Mouse (Mus musculus): ENCODE data around the gene Thoc6.

The Thoc6 gene

GRCm38 (mm10) chr17:23677236-23677679 lies 3.6 kb upstream of the Thoc6 start, which contains the start of gene Tnfrsf12a:
Tnfrsf12a (minus strand) TSS chr17:23677468.
- peak; percentile 74 for DNase-seq (ENCODE audit: low spot score)

GRCm38 (mm10) chr17:23676473-23677031 lies 2.9 kb upstream of the Thoc6 start:
- no peak for DNase-seq (ENCODE audit: low spot score)

GRCm38 (mm10) chr17:23675564-23676281 lies 2.0 kb upstream of the Thoc6 start:
- DNase-seq (ENCODE audit: low spot score), result peak; percentile 56

DNA sequence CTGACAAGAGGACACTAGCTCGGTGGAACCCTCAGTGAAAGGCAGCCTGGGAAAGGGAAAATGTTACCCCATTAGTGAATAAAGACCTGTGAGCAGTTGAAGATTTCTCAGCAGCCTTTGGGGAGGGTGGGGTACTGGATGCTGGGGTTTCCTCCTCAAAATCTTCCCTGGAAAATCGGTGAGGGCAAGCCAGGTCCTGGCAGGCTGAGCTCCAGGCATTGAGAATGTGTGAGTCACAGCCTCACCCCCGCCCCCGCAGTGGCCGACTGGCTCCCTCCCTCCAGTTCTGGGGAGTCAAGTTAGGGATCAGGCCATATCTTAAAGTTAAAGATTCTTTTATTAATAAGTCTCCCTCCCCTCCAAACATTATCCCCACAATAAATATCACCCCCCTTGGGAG lies 1.4 kb upstream of the Thoc6 start:
- no peak for DNase-seq (ENCODE audit: low spot score)

- DNase-seq (ENCODE audit: low spot score), result no peak
These were observed 730 bp upstream of the Thoc6 start for GRCm38 (mm10) chr17:23674271-23674952.

DNA sequence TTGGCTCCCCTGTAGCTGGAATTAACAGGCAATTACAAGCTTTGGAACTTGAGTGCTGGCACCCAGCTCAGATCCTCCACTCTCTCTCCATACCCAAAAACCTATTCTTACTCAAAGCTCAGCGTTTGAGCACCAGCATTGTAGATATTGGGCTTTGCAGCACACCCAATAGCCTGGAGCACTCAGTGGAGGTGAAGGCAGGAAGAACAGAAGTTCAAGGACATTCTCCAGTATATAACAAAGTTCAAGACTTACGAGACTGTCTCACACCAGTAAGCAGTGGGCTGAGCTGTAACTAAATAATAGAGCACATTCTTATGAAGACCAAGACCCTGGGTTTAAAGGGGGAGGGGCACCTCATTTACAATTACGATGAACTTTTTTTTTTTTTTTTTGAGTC lies 921 bp downstream of the Thoc6 start:
- no peak for DNase-seq (ENCODE audit: low spot score)

- DNase-seq (ENCODE audit: low spot score), result no peak
These were observed 2.2 kb downstream of the Thoc6 start for GRCm38 (mm10) chr17:23671519-23671918.

DNA sequence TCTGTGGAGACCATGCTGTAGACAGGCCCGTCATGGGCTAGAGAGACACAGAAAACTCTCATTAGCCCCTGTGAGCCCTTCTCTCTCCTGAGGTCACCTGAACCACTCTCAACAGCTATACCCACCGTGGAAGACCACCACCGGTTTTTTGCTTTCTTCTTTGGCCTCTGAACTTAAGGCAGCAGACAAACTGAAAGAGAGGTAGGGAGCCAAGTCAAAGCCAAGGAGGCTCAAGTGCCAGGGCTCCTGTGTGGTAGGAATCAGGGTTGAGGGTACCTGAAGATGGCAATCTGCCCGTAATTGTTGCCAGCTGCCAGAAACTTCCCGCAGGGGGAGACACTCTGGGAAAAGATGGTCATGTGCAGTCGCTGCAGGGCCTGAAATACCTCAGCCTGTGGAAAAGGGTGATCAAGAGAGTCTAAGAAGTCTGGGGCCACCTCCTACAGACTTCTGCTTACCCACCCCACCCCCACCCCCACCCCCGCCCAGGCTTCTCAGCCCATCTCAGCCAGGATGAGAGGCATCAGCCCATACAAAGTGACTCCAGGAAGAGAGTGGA lies 3.1 kb downstream of the Thoc6 start:
- no peak for DNase-seq (ENCODE audit: low spot score)

DNA sequence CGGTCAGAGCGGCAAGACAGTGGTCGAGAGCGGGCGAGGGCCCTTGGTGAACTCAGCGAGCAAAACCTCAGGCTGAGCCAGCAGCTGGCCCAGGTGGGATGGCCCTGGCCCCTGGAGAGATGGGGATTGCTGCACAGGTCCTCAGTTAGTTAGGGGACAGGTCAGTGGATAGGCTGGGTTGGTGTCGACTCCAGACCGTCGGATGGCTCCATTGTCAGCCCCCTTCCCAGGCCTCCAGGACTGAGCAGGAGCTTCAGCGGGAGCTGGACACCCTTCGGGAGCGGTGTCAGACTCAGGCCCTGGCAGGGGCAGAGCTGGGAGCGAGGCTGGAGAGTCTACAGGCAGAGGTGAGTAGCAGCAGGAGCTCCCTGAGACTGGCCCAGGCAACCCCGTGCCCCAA lies 8.2 kb downstream of the Thoc6 start:
- DNase-seq (ENCODE audit: low spot score), result no peak

DNA sequence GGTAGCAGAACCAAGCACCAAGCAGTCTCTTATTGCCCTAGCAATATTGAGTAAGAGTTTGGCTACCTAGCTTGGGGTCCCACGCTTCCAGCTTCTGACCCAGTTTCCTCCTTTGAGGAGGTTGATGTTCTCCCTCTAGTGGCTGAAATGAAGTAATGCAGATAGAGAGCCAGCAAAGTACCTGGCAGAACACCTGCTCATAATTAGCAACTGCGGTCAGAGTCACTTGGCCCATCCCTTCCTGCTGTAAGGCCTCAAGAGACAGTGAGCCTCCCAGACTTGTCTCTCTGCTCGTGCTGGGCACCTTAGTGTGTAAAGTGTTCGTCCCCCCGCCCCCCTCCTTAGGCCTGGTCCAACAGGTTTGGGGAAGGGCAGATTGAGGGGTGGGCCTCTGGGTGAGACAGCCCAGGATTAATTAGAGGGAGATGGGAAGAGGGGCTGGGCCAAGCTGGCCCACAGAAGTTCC lies 9.1 kb downstream of the Thoc6 start:
- DNase-seq (ENCODE audit: low spot score), result no peak

- DNase-seq (ENCODE audit: low spot score), result no peak
These were observed 12.2 kb downstream of the Thoc6 start for GRCm38 (mm10) chr17:23661526-23661925.

GRCm38 (mm10) chr17:23660876-23661200 lies 12.8 kb downstream of the Thoc6 start:
- DNase-seq (ENCODE audit: low spot score), result no peak

GRCm38 (mm10) chr17:23660117-23660875 lies 13.4 kb downstream of the Thoc6 start, which contains the start of gene Bicdl2:
Bicdl2 (plus strand) TSS chr17:23660506.
- no peak for DNase-seq (ENCODE audit: low spot score)

DNA sequence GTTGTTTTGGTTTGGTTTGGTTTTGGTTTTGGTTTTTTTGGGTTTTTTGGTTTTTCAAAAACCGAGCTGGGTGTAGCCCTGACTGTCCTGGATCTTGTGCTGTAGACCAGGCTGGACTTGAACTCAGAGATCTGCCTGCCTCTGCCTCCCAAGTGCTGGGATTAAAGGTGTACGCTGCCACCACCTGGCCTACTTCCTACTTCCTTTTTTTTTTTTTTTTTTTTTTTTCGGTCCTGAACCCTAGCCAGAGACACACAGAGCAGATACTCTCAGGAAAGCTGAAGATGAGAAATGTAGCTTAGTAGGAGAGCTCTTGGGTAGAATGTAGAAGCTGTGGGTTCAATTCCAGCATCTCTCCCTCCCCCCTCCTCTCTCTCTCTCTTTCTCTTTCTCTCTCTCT lies 15.2 kb downstream of the Thoc6 start:
- no peak for DNase-seq (ENCODE audit: low spot score)

GRCm38 (mm10) chr17:23654410-23654809 lies 19.3 kb downstream of the Thoc6 start:
- no peak for DNase-seq (ENCODE audit: low spot score)

GRCm38 (mm10) chr17:23654001-23654400 lies 19.7 kb downstream of the Thoc6 start:
- no peak for DNase-seq (ENCODE audit: low spot score)

DNA sequence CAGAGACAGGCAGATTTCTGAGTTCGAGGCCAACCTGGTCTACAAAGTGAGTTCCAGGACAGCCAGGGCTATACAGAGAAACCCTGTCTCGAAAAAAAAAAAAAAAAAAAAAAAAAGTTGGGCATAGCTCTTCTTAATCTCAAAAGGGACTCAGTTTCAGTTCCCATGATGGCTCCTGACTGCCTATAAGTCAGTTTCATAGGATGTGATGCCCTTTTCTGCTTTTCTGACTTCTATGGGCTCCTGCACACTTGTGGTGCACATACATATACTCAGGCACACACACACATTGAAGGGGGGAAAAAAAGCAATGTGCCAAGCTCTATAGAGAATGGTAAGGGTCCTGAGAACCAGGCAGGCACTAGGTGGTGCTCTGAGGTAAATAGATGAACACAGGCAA lies 20.4 kb downstream of the Thoc6 start:
- DNase-seq (ENCODE audit: low spot score), result no peak

DNA sequence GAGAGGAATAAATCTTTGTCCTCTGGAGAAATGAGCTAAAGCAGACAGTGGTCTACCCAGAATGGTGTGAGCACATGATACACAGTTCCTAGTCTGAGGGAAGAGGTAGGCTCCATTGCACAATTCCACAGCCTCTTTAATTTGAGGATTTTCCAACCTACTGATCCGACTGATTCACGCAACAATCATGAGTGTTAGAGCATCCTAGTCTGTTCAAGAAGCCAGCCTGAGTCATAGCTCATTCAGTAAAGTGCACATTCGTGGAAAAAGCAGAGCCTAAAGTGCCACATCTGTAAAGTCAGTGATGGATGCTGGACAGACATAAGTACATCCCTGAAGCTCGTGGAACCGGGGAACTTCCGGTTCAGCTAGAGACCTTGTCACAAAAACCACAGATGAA lies 22.3 kb downstream of the Thoc6 start:
- no peak for DNase-seq (ENCODE audit: low spot score)

DNA sequence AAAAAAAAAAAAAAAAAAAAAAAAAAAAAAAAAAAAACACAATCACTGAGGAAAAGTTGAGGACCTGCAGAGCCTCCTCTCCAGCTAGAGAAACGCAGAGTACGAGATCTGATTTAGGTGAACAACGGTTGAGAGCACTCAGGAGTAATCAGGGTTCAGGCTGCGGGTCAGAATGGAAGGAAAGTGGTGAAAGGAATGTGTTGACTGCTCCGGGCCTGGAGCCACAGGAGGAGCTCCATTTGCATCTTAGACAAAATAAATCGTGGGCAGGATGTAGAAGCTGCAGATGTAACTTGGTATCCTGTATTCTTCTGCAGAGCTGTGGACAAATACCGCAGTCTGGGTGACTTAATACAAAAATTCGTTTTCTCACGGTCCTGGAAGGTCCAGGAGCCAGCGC lies 27.8 kb downstream of the Thoc6 start:
- DNase-seq (ENCODE audit: low spot score), result no peak

- DNase-seq (ENCODE audit: low spot score), result no peak
These were observed 28.8 kb downstream of the Thoc6 start, which contains the start of gene Mmp25 for GRCm38 (mm10) chr17:23644613-23645495. Mmp25 (minus strand) TSS chr17:23645277.

DNA sequence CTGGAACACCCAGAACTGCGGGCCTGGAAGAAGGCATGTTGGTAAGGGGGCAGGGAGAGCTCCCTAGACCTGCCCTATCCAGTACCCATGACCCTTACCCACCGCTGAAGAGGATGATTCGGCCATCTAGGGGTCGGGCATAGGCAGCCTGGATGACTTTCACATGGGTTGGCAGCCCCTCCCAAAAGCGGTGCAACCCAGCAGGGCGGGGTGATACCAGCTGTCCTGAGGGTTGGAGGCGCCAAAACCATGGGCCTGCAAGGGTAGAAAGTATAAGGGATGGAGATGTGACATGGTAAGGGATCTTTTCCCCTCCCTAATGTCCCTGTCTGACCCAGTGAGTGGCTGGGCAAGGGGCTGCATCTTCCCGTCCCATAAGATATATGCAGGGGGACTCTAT lies 42.4 kb downstream of the Thoc6 start:
- no peak for DNase-seq (ENCODE audit: low spot score)
